Mouse (Mus musculus) limb, embryonic 15.5 days (tissue): ENCODE measurements at regions not wholly inside any gene's neighbourhood (a gene's known extent, or its start where the extent isn't known, plus 50 kb on each side); places are given as distances from the start of the nearest gene placed in this dataset.
"Not testable (repeated sequence)": the region's sequence is repeated elsewhere in the genome, so short reads cannot be mapped to it uniquely, and the experiment has no call there.

Source experiments
- ATAC-seq: fragments of 200-750 bp; cut with Nextera tagmentation; 2 replicates; pipeline ENCODE4 v1.8.0; 2017; ENCODE audit warnings: low read depth, moderate TSS enrichment; ENCODE audit not compliant: insufficient number of reproducible peaks, low FRiP score, low TSS enrichment
- H3K27ac ChIP-seq: fragments of 300-500 bp; sonication (generic); 2 replicates; pipeline ENCODE4 v1.5.1; 2015; ENCODE audit warnings: moderate library complexity, mild to moderate bottlenecking, inconsistent platforms
- H3K27me3 ChIP-seq: fragments of 300-500 bp; sonication (generic); 2 replicates; pipeline ENCODE4 v1.6.1; 2015; ENCODE audit warnings: inconsistent platforms
- H3K36me3 ChIP-seq: fragments of 300-500 bp; sonication (generic); 2 replicates; pipeline ENCODE4 v1.6.1; 2015; ENCODE audit warnings: inconsistent platforms
- H3K4me1 ChIP-seq: fragments of 300-500 bp; sonication (generic); 2 replicates; pipeline ENCODE4 v1.6.1; 2015; ENCODE audit warnings: inconsistent platforms
- H3K4me2 ChIP-seq: fragments of 300-500 bp; sonication (generic); 2 replicates; pipeline ENCODE4 v1.6.1; 2015; ENCODE audit warnings: mild to moderate bottlenecking, inconsistent platforms
- H3K4me3 ChIP-seq: fragments of 300-500 bp; sonication (generic); 2 replicates; pipeline ENCODE4 v1.5.1; 2015; ENCODE audit warnings: mild to moderate bottlenecking, inconsistent platforms
- H3K9ac ChIP-seq: fragments of 300-500 bp; sonication (generic); 2 replicates; pipeline ENCODE4 v1.6.1; 2015; ENCODE audit warnings: inconsistent platforms
- H3K9me3 ChIP-seq: fragments of 300-500 bp; sonication (generic); 2 replicates; pipeline ENCODE4 v1.6.1; 2016; ENCODE audit warnings: inconsistent platforms
- whole genome bisulfite sequencing: fragments of 180-500 bp; shearing (Covaris S2); methylation state at CpG from one replicate; pipeline ENCODE4 v1.1.7; 2015; 5-methylcytosine and 5-hydroxymethylcytosine counted together

DNA sequence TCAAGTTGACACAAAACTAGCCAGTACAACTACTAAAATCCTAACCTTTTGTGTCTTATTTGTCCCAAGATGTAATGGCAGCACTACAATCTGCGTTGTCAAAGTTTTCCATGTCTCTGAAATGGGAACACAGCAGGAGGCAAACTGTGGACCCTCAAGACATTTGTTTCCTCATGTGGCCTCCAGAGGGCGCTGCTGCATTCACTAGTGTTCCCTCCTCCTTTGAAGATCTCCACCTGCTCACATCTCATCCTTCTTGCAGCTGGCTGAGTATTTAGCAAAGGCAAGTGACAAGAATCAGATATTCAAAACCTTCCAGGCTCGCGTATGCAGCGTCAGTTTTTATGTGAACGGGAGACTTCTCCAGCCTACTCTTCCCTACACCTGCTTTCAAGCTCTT is 663.3 kb downstream of the Dad1 start:
- H3K9ac ChIP-seq, H3K9me3 ChIP-seq, H3K27me3 ChIP-seq, H3K4me2 ChIP-seq, H3K27ac ChIP-seq, H3K36me3 ChIP-seq, H3K4me3 ChIP-seq, H3K4me1 ChIP-seq, ATAC-seq: not testable (repeated sequence)
- 45% methylated on average over 6 of the region's 6 CpGs for WGBS

DNA sequence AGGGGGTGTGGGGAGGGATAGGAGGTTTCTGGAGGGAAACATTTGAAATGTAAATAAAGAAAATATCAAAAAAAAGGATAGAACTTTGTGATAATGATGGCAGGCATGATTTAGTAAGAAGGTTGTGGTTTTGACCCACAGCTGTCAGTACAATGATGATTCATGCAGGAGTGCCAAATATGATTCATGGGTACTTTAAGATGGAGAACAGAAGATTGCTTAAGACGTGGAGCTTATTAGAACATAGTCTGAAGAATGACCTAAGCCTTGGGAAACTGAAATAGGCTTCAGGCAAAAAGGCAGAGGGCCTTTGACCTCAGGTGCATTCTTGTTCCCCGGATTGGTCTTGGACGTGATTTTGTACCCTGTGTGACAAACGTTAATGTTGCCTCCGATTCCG is 671.4 kb downstream of the Dad1 start:
- not testable (repeated sequence) for H3K9ac ChIP-seq, H3K27ac ChIP-seq, H3K27me3 ChIP-seq, H3K4me3 ChIP-seq, H3K4me1 ChIP-seq, H3K9me3 ChIP-seq, H3K36me3 ChIP-seq, ATAC-seq, H3K4me2 ChIP-seq
- 86% methylated on average over 6 of the region's 6 CpGs for WGBS

DNA sequence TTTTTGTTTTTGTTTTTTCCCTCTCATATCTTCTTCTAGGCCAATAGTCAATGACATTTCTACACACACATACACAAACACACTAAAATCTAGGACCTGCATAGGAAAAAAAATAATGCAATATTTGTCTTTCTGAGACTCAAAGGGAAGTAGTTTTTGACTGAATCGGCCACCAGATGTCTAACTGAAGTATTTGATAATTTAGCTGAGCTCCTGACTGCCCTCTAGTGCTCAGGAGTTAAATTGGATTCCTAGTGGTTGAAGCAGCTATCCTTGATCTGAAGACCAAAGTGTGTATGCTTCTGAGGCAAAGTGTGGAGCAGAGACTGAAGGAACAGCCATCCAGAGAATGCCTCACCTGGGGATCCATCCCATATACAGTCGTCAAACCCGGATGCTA is 672.2 kb downstream of the Dad1 start:
- not testable (repeated sequence) for H3K9ac ChIP-seq, ATAC-seq, H3K36me3 ChIP-seq, H3K27ac ChIP-seq, H3K4me1 ChIP-seq, H3K4me2 ChIP-seq, H3K27me3 ChIP-seq, H3K9me3 ChIP-seq, H3K4me3 ChIP-seq
- WGBS: 51% methylated on average over 3 of the region's 3 CpGs

DNA sequence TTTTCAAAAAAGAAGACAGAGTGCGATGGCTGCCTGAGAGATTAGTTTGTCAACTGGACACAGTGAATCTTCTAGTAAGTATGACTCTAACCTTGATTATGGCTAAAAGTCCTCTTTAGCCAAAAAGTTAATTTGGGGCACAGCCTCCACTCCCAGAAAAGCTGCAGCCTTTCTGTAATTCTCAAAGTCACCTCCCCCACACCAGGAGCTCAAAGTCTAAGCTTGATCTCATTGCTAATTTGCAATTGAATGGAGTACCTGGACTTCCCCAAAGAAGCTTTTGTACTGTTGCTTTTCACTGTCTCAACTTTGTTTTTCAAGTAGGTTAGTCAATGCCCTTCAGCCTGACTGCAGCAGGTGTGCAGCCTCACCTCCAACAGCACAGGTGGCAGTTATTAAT is 677.0 kb downstream of the Dad1 start:
- not testable (repeated sequence) for H3K9me3 ChIP-seq, H3K27me3 ChIP-seq, H3K9ac ChIP-seq, H3K4me1 ChIP-seq, H3K36me3 ChIP-seq, ATAC-seq, H3K27ac ChIP-seq, H3K4me3 ChIP-seq, H3K4me2 ChIP-seq
- WGBS: 94% methylated on average over 1 of the region's 1 CpGs

DNA sequence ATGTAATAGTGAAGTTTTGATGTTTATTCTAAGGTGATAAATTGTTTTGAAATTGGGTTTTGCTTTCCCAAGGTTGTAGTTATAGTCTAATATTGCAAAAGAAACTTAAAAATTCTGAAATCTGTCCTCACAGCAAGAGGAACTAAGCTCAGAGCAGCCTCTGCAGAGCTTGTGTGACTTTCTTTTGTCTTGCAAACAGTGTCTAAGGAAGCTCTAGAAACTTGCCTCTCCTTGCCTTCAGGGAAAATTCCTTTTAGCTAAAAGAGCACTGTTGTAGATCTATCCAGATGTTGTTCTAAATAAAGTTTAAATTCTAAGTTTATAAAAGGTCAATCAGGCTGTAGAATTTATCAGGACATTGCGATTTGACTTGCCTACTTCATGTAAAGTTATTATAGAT is 681.2 kb downstream of the Dad1 start:
- not testable (repeated sequence) for H3K4me2 ChIP-seq, ATAC-seq, H3K27me3 ChIP-seq, H3K4me3 ChIP-seq, H3K4me1 ChIP-seq, H3K9me3 ChIP-seq, H3K9ac ChIP-seq, H3K36me3 ChIP-seq, H3K27ac ChIP-seq
- 88% methylated on average over 1 of the region's 1 CpGs for WGBS

DNA sequence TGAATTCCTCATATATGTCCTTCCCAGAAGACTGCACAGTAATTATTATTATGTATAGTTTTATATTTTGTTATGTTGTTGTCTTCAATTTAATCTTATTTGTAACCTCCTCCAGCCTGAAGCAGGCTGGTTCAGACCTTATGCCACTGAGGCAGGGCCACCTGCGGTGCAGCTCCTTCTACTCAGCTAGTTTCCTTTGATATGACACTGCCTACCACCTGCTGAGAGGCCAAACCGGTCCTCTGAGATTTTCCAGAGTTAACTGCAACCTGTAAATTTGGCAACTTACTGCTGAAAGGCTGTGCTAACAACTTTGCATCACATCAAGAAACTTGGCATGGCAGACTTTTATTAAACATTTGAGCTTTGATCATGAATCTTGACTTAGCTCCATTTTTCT is 691.3 kb downstream of the Dad1 start:
- Histone ChIP-seq H3K9ac (no peak overlapping the region), H3K4me2 (no peak overlapping the region), H3K36me3 (no peaks in the 10 kb centered on the region), H3K4me3 (no peak overlapping the region), H3K27me3 (no peaks in the 10 kb centered on the region), H3K27ac (no peak overlapping the region), H3K9me3 (no peaks in the 10 kb centered on the region), H3K4me1 (no peaks in the 10 kb centered on the region)
- ATAC-seq: no peak
- whole genome bisulfite sequencing: 29% methylated on average over 2 of the region's 2 CpGs

DNA sequence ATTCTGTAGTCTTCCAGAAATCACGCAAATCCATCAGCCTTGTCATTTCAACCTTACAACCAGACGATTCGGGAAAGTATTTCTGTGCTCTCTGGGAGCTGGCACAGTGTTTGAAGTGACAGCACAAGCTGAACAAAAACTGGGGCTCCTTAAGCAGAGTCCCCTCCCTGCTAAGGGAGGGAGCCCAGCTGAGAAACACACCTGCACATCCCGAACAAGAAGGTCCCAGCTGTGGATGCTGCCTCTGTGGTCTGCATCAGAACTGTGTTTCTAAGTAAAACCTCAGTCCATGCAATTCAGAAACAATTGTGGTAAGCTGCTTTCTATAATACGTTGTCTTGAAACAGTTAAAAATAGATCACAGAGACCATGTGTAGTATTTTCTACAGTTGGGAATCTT is 693.8 kb downstream of the Dad1 start:
- not testable (repeated sequence) for H3K36me3 ChIP-seq, H3K4me3 ChIP-seq, H3K9ac ChIP-seq, H3K4me1 ChIP-seq, H3K27me3 ChIP-seq, H3K27ac ChIP-seq, H3K4me2 ChIP-seq, ATAC-seq, H3K9me3 ChIP-seq
- 73% methylated on average over 5 of the region's 5 CpGs for WGBS

DNA sequence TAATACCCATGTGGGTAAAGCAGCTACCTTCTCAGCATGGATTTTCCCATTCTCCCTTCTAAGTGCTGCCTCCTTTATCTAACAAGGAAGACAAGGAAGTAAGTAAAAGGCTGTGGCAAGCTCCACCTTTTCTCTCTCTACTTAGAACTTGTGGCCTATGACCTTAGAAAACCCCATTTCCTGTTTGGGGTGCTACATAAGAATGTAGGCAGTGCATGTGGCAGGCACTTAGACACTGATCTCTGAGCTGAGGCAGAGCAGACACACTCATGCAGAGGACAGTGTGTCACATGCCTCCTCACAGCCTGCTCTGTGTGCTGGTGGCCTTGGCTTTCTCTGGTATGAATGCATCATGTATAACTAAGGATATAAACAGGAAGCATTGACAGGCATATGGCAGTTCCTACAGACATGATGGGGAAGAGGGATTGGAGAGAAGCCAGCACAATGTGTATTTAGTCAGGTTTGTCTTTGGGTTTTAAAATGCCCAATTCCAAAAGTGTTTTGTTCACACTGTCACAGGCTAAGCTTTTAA is 694.5 kb downstream of the Dad1 start:
- H3K9me3 ChIP-seq, H3K4me2 ChIP-seq, H3K9ac ChIP-seq, H3K4me1 ChIP-seq, H3K27ac ChIP-seq, H3K36me3 ChIP-seq, H3K27me3 ChIP-seq, ATAC-seq, H3K4me3 ChIP-seq: not testable (repeated sequence)

DNA sequence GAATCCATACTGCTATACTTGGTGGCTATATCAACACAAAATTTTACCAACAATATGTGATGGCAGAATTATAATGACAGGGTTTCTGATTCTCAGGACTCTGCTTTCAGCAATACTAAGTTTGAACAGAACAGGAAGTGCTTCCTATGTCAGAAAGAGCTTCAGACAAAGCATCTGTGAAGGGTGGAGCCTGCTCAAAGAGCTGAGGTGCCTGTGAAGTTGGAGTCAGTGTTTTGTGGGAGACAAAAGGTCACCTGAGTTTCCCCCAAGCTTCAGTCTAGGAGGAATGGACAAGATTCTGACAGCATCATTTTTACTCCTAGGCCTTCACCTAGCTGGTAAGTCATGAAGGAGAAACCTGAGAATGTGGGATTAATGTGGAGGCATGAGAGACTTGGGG is 700.1 kb downstream of the Dad1 start:
- H3K27ac ChIP-seq: no peak overlapping the region
- H3K4me3 ChIP-seq: no peak overlapping the region
- H3K36me3 ChIP-seq: no peaks in the 10 kb centered on the region
- no peaks in the 10 kb centered on the region for H3K9me3 ChIP-seq
- no peaks in the 10 kb centered on the region for H3K4me1 ChIP-seq
- H3K27me3 ChIP-seq: no peaks in the 10 kb centered on the region
- H3K9ac ChIP-seq: no peak overlapping the region
- ATAC-seq: no peak
- H3K4me2 ChIP-seq: no peak overlapping the region

DNA sequence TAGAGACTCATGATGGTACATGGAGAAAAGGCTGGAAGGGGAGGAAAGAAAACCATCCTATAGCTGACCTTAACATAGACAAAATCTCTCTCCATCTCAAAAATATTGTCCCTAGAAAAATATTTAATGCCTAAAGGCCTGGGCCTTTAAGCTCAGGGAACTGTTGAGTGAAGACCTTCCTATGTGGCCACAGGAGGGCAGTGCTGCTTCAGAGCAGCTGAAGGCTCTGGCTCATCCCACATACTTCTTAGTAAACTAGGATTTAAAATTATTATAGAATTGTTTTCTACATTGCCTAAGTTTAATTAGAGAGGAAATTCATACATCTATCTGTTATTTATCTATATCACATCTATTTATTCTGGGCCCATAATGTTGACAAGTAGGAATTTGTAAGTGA is 706.5 kb downstream of the Dad1 start:
- H3K4me3 ChIP-seq, H3K36me3 ChIP-seq, H3K27ac ChIP-seq, H3K4me2 ChIP-seq, H3K9ac ChIP-seq, H3K27me3 ChIP-seq, H3K9me3 ChIP-seq, H3K4me1 ChIP-seq, ATAC-seq: not testable (repeated sequence)

DNA sequence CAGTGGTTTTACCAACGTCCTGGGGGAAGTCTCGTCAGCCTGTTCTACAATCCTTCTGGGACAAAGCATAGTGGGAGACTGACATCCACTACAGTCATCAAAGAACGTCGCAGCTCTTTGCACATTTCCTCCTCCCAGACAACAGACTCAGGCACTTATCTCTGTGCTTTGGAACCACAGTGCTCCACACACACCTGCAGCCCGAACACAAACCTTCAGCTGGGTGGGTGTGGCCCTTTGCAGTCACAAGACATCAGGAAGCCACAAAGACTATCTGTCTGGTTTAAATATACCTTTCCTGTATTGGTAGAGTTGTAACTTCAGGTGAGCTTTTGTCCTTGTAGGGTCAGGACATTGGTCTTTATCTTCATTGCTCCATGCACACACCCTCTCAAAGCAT is 708.6 kb downstream of the Dad1 start:
- Histone ChIP-seq H3K4me3 (no peak overlapping the region), H3K9ac (no peak overlapping the region), H3K27ac (no peak overlapping the region), H3K27me3 (no peaks in the 10 kb centered on the region), H3K4me2 (no peak overlapping the region), H3K36me3 (no peaks in the 10 kb centered on the region), H3K4me1 (no peaks in the 10 kb centered on the region), H3K9me3 (no peaks in the 10 kb centered on the region)
- no peak for ATAC-seq
- WGBS: 64% methylated on average over 5 of the region's 5 CpGs

DNA sequence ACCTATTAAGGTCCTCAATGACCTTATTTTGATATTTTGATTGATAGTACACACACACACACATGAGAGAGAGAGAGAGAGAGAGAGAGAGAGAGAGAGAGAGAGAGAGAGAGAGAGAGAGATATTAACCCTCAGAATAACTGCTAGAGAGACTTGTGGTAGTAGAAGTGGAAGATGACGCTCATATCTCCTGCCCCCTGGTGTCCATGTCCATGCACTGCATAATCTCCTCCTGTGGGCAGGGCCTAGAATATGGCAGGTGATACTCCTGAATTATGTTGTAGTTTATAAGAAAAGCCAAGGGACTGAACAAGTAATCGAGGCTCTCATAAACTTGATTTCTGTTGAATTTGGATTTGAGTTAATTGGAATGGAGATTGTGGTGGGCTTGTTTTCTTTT is 712.3 kb downstream of the Dad1 start:
- 55% methylated on average over 2 of the region's 2 CpGs for WGBS
- ATAC-seq, H3K36me3 ChIP-seq, H3K4me2 ChIP-seq, H3K4me3 ChIP-seq, H3K9me3 ChIP-seq, H3K4me1 ChIP-seq, H3K27ac ChIP-seq, H3K9ac ChIP-seq, H3K27me3 ChIP-seq: not testable (repeated sequence)

DNA sequence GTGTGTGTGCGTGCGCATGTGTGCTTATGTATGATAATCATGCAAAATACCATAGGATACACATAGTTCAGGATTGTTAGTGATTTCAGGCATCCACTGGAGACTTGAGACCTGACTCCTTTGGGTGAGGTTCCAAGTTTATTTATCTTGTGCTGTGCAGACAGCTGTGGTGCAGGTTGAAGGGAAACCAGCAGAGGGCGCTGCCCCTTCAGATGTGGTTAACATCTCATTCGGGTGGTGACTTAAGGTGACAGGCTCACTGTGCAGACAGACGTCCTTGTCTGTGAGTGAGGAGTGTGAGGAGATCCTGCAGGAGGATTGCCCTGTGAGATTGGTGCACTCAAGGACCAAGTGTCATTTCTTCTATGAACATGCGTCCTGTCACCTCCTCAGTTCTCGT is 716.0 kb downstream of the Dad1 start:
- ATAC-seq, H3K9ac ChIP-seq, H3K4me2 ChIP-seq, H3K4me3 ChIP-seq, H3K9me3 ChIP-seq, H3K27ac ChIP-seq, H3K4me1 ChIP-seq, H3K27me3 ChIP-seq, H3K36me3 ChIP-seq: not testable (repeated sequence)
- 58% methylated on average over 7 of the region's 7 CpGs for WGBS
